Mouse (Mus musculus) cerebellum, adult 2 months (tissue): ENCODE measurements around the gene Ski.

Experiments used
- CTCF ChIP-seq: fragments of 200-500 bp; IDR thresholded peaks from 2 replicates; pipeline ENCODE4 v1.5.1; 2011; ENCODE audit warnings: low read depth, mild to moderate bottlenecking, control low read depth, low read length, moderate library complexity, borderline replicate concordance; ENCODE audit not compliant: insufficient read depth
- POLR2A ChIP-seq: fragments of 200-500 bp; IDR thresholded peaks from 2 replicates; pipeline ENCODE4 v1.6.1; 2011; ENCODE audit warnings: low read length, control low read depth, borderline replicate concordance; ENCODE audit not compliant: insufficient read depth

DNA sequence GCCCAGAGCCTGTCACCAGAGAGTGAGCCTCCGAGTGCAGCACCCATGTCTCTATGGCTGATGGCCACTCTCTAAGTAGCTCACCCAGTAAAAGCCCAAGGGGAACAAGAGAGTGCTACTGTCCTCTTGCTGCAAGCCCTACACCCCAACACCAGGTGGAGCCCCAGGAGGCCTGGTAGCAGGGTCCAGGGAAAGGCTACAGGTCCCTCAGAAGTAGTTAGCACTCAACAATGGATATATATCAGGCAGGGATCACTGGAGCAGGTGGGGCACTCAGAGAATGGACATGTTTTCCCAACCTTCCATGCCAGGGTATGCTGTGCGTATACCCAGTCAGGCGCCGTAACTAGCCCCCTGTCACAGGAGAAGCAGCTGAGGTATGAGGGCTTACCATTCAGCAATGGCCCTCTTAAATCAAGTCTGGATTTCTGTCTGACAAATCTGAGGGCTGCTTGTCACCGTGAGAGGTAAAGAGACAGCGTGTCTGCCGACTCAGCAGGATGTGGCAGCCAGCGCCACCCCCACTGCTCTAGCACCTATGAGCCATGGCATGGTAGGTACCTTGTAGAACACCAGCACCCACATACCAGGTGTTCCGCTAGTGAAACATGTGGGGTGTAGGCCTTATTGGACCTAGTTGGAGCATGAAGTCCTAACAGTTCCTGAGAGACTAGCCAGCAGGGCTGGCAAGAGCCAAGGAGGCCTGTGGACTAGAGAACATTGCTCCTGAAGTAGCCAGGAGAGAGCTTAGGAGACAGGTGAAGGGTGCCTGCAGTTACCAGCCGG, 93.1 kb downstream of the Ski start:
- TF ChIP-seq CTCF, result peak; percentile 43
- no peak for TF ChIP-seq POLR2A
